Mouse (Mus musculus): Measurements from ENCODE around the gene Lhx2.

Lhx2 gene

GRCm38 (mm10) chr2:38338990-38339909 lies at the start of gene Lhx2:
Lhx2 (plus strand) TSS chr2:38339281.
- no peak for DNase-seq (ENCODE audit: low spot score in 2 of 2)

- no peak for DNase-seq (ENCODE audit: low spot score in 2 of 2)
Measured at GRCm38 (mm10) chr2:38291526-38291925, 47.6 kb upstream of the Lhx2 start.

- DNase-seq (ENCODE audit: low spot score in 2 of 2), result no peak
Measured at GRCm38 (mm10) chr2:38295939-38296338, 43.1 kb upstream of the Lhx2 start.

- no peak for DNase-seq (ENCODE audit: low spot score in 2 of 2)
Measured at GRCm38 (mm10) chr2:38300941-38301340, 38.1 kb upstream of the Lhx2 start.

- no peak for DNase-seq (ENCODE audit: low spot score in 2 of 2)
Measured at GRCm38 (mm10) chr2:38305152-38305551, 33.9 kb upstream of the Lhx2 start.

GRCm38 (mm10) chr2:38312921-38313320 lies 26.2 kb upstream of the Lhx2 start:
- DNase-seq (ENCODE audit: low spot score in 2 of 2), result no peak

GRCm38 (mm10) chr2:38313399-38313798 lies 25.7 kb upstream of the Lhx2 start:
- no peak for DNase-seq (ENCODE audit: low spot score in 2 of 2)

- no peak for DNase-seq (ENCODE audit: low spot score in 2 of 2)
Measured at GRCm38 (mm10) chr2:38319086-38319485, 20.0 kb upstream of the Lhx2 start.

- no peak for DNase-seq (ENCODE audit: low spot score in 2 of 2)
Measured at GRCm38 (mm10) chr2:38320911-38321310, 18.2 kb upstream of the Lhx2 start.

GRCm38 (mm10) chr2:38323380-38323779 lies 15.7 kb upstream of the Lhx2 start:
- no peak for DNase-seq (ENCODE audit: low spot score in 2 of 2)

- DNase-seq (ENCODE audit: low spot score in 2 of 2), result no peak
Measured at GRCm38 (mm10) chr2:38326671-38327070, 12.4 kb upstream of the Lhx2 start.

GRCm38 (mm10) chr2:38333586-38334119 lies 5.4 kb upstream of the Lhx2 start:
- DNase-seq (ENCODE audit: low spot score in 2 of 2), result no peak

- no peak for DNase-seq (ENCODE audit: low spot score in 2 of 2)
Measured at GRCm38 (mm10) chr2:38336606-38337005, 2.5 kb upstream of the Lhx2 start.

GRCm38 (mm10) chr2:38337091-38337640 lies 1.9 kb upstream of the Lhx2 start:
- DNase-seq (ENCODE audit: low spot score in 2 of 2), result no peak

GRCm38 (mm10) chr2:38337681-38338080 lies 1.4 kb upstream of the Lhx2 start:
- DNase-seq (ENCODE audit: low spot score in 2 of 2), result no peak

- DNase-seq (ENCODE audit: low spot score in 2 of 2), result no peak
Measured at GRCm38 (mm10) chr2:38338348-38338932, 641 bp upstream of the Lhx2 start.

- DNase-seq (ENCODE audit: low spot score in 2 of 2), result no peak
Measured at GRCm38 (mm10) chr2:38339910-38340625, 987 bp downstream of the Lhx2 start.

- no peak for DNase-seq (ENCODE audit: low spot score in 2 of 2)
Measured at GRCm38 (mm10) chr2:38340626-38341200, 1.6 kb downstream of the Lhx2 start.

- no peak for DNase-seq (ENCODE audit: low spot score in 2 of 2)
Measured at GRCm38 (mm10) chr2:38343573-38343972, 4.5 kb downstream of the Lhx2 start.

- no peak for DNase-seq (ENCODE audit: low spot score in 2 of 2)
Measured at GRCm38 (mm10) chr2:38344727-38345126, 5.6 kb downstream of the Lhx2 start.

GRCm38 (mm10) chr2:38346417-38346816 lies 7.3 kb downstream of the Lhx2 start:
- no peak for DNase-seq (ENCODE audit: low spot score in 2 of 2)

All from right cerebral cortex, postnatal 36 days (tissue).